Mouse (Mus musculus) spleen, adult 2 months (tissue): ENCODE measurements around the gene Fat3.

Experiments
- CTCF ChIP-seq: fragments of 200-500 bp; IDR thresholded peaks from 2 replicates; pipeline ENCODE4 v1.5.1; 2011; ENCODE audit warnings: mild to moderate bottlenecking, inconsistent platforms; ENCODE audit not compliant: insufficient read depth, insufficient read length, insufficient replicate concordance; ENCODE audit errors: extremely low read depth
- POLR2A ChIP-seq: fragments of 200-500 bp; IDR thresholded peaks from 2 replicates; pipeline ENCODE4 v1.6.1; 2011; ENCODE audit warnings: low read depth, low read length, inconsistent platforms

DNA sequence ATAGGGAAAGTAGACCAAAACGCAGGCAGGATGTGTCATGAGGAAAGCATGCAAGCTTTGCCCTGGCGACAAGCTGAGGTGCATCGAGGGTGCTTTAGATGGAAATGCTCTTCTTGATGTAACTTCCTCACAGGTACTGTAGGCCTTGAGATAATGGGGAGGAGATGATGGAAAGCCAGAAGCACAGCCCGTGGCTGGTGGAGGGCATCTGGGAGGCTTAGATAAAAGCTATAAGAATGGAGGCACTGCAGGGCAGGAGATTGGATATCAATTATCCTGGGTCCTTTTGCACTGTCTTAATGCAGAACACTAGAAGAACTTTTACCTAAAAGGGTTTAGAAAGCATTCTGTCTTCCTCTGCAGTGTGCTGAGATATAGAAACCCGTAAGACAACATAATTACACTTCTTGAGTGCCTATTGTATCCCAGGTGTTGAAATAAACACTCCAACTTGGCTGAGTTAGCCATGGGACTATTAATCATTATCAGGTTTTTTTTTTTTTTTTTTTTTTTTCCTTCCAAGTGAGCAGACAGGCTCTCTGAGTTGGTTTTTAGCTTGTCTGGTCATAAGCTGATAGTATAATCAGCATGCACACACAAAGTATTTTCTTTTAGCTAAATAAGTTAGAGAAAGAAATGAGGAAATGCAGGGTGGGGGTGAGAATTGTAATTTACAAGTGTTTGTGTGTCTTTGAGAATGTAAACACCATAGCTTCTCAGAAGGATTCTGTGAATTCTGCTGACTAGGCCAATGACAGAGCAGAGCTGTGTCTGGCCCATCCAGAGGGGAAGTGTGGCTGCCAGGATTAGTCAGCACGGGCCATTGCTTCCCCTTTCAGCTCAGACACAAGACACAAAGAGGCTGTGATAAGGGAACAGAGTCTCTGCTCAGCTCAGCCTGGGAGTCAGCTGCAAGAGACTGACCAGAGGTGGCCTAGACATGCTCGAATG, 286.1 kb downstream of the Fat3 start:
- TF ChIP-seq CTCF (no peak), POLR2A (no peak)
